In the genomic region with DNA sequence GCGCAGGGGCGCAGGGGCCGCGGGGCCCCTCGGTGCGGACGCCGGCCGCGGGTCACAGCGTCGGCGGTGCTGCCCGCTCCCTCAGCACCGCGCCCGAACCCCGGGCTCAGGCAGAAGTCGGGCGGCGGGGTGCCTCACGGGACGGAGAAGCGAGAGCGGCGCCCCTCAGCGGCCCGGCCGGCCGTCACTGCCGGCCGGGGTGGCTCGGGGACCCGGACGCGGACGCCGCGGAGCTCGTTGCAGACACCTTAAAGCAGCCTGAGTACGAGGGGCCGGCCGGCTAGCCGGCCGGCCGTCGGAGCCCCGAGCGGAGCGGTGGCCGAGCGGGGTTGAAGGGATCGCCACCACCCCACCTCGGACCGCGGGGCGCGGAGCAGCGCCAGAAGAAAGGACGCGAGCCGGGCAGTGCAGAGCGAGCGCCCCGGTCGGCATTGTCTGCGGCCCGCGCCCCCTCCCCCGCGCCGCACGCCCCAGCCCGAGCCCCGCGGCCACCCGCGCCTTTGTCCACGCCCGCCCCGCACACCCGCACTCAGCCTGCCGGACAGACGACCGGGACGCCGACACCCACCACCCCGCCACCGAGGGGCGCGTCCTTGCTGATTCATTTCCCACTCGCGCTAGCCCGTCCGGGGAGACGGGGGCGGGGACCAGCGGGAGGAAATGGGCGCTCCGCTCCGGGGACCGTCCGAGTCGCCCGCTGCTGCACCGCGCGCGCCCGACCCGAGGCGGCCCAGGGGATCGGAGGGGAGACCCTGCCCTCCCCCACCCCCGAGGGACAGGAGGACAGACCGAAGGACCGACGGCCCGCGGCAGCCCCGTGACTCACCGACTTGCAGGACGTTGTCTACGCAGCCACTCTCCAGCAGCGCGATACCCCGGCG, we compare ENCODE assay signal across 8 mouse cellular contexts.
DNase-seq lines count a peak whose midpoint lies in the region; ATAC-seq and TF ChIP-seq lines count a peak whose summit lies in the region.

No protein-coding gene starts in this region.

- ATAC-seq in CD4-positive, CD25-positive, alpha-beta regulatory T cell, adult 4 months: no peak
- peak; percentile 7; the same call in 1 of the 2 replicates for ATAC-seq in embryonic facial prominence, embryonic 11.5 days (replicated peaks; ENCODE audit: insufficient number of reproducible peaks, low FRiP score, low TSS enrichment, low read depth)
- 0 out of 2 replicates have a peak, but pooled peaks have one; percentile 0 for ATAC-seq in kidney, embryonic 14.5 days (ENCODE audit: low FRiP score, low TSS enrichment)
- no peak for ATAC-seq in liver, embryonic 12.5 days

- no peak for TF ChIP-seq POLR2A in testis, adult 2 months (IDR thresholded peaks at IDR 0.05; ENCODE audit: control insufficient read depth, low read depth, low read length)

- H3K4me1 ChIP-seq in embryonic facial prominence, embryonic 11.5 days (ENCODE audit: control insufficient read depth, insufficient read depth, low read length): no peaks in the 10 kb centered on the region; the same call in 1 of the 2 replicates
- peaks cover 26% of the 10 kb centered on the region for H3K4me1 ChIP-seq in kidney, embryonic 14.5 days (ENCODE audit: control insufficient read depth, insufficient read depth, low read length)
- peaks cover 45% of the 10 kb centered on the region for H3K4me1 ChIP-seq in liver, embryonic 12.5 days
- H3K4me1 ChIP-seq in testis, adult 2 months (ENCODE audit: control insufficient read depth, insufficient read depth, low read length): peaks cover 11% of the 10 kb centered on the region

- WGBS in embryonic facial prominence, embryonic 11.5 days: under 1% methylated on average over 81 of the region's 127 CpGs
- under 1% methylated on average over 82 of the region's 127 CpGs for WGBS in kidney, embryonic 14.5 days
- 2% methylated on average over 103 of the region's 127 CpGs for WGBS in liver, embryonic 12.5 days (ENCODE audit: insufficient replicate concordance)

- DNase-seq in CD4-positive, CD25-positive, alpha-beta regulatory T cell, adult 2 months (ENCODE audit: low read depth, low spot score): peak; percentile 65
- peak; percentile 63 for DNase-seq in embryonic facial prominence, embryonic 11.5 days (ENCODE audit: low spot score)
- DNase-seq in heart, adult 9 months (ENCODE audit: low spot score in 2 of 2): peak; percentile 64
- DNase-seq in neural tube, embryonic 10.5 days (ENCODE audit: extremely low spot score, low spot score): peak; percentile 81

- H3K4me3 ChIP-seq in embryonic facial prominence, embryonic 11.5 days (ENCODE audit: low read depth, low read length): peak overlapping the region; percentile 82
- peak overlapping the region; percentile 94 for H3K4me3 ChIP-seq in kidney, embryonic 14.5 days (ENCODE audit: low read length)
- H3K4me3 ChIP-seq in liver, embryonic 12.5 days: peak overlapping the region; percentile 68
- H3K4me3 ChIP-seq in testis, adult 2 months (ENCODE audit: control insufficient read depth, low read depth, low read length): peak overlapping the region; percentile 99

- H3K27me3 ChIP-seq in embryonic facial prominence, embryonic 11.5 days (ENCODE audit: control insufficient read depth, insufficient read depth, low read length): no peaks in the 10 kb centered on the region
- no peaks in the 10 kb centered on the region for H3K27me3 ChIP-seq in kidney, embryonic 14.5 days (ENCODE audit: control insufficient read depth, insufficient read depth, low read length)
- H3K27me3 ChIP-seq in liver, embryonic 12.5 days (replicated peaks): peaks cover 83% of the 10 kb centered on the region
- H3K27me3 ChIP-seq in testis, adult 2 months (ENCODE audit: control insufficient read depth, insufficient read depth, low read length): no peaks in the 10 kb centered on the region; the same call in 1 of the 2 replicates

- H3K9me3 ChIP-seq in embryonic facial prominence, embryonic 11.5 days (replicated peaks; ENCODE audit: control insufficient read depth, low read length): no peaks in the 10 kb centered on the region
- no peaks in the 10 kb centered on the region for H3K9me3 ChIP-seq in kidney, embryonic 14.5 days (ENCODE audit: control insufficient read depth, low read length)
- H3K9me3 ChIP-seq in liver, embryonic 12.5 days (replicated peaks): no peaks in the 10 kb centered on the region

- no peaks in the 10 kb centered on the region for H3K36me3 ChIP-seq in embryonic facial prominence, embryonic 11.5 days (replicated peaks; ENCODE audit: control insufficient read depth, insufficient read depth, low read depth, low read length)
- H3K36me3 ChIP-seq in kidney, embryonic 14.5 days (ENCODE audit: control insufficient read depth, insufficient read depth, low read length): no peaks in the 10 kb centered on the region
- no peaks in the 10 kb centered on the region for H3K36me3 ChIP-seq in liver, embryonic 12.5 days
- H3K36me3 ChIP-seq in testis, adult 2 months (ENCODE audit: control insufficient read depth, insufficient read depth, low read length): no peaks in the 10 kb centered on the region

- H3K4me2 ChIP-seq in embryonic facial prominence, embryonic 11.5 days (ENCODE audit: low read depth, low read length): peak overlapping the region; percentile 51
- peak overlapping the region; percentile 81 for H3K4me2 ChIP-seq in kidney, embryonic 14.5 days (replicated peaks; ENCODE audit: low read depth, low read length)
- peak overlapping the region; percentile 97 for H3K4me2 ChIP-seq in liver, embryonic 12.5 days

- no peak for TF ChIP-seq CTCF in testis, adult 2 months (IDR thresholded peaks at IDR 0.05; ENCODE audit: control insufficient read depth, insufficient read depth, insufficient replicate concordance, low read depth, low read length)

- peak overlapping the region; percentile 83 for H3K27ac ChIP-seq in embryonic facial prominence, embryonic 11.5 days (replicated peaks; ENCODE audit: low read depth, low read length)
- H3K27ac ChIP-seq in kidney, embryonic 14.5 days (ENCODE audit: low read depth, low read length): peak overlapping the region; percentile 76
- H3K27ac ChIP-seq in liver, embryonic 12.5 days: peak overlapping the region; percentile 25; the same call in 1 of the 2 replicates
- peak overlapping the region; percentile 22; the same call in 1 of the 2 replicates for H3K27ac ChIP-seq in testis, adult 2 months (ENCODE audit: control insufficient read depth, insufficient read depth, low read depth, low read length)

- peak overlapping the region; percentile 94 for H3K9ac ChIP-seq in embryonic facial prominence, embryonic 11.5 days (replicated peaks; ENCODE audit: low read length)
- H3K9ac ChIP-seq in kidney, embryonic 14.5 days (ENCODE audit: low read depth, low read length): peak overlapping the region; percentile 97
- peak overlapping the region; percentile 63 for H3K9ac ChIP-seq in liver, embryonic 12.5 days

Comparison
In these comparisons a context has a peak if more than half of its experiments do, and no peak if none do; other contexts are left out.
1. ATAC-seq: peak in embryonic facial prominence, embryonic 11.5 days (single experiment) and kidney, embryonic 14.5 days (single experiment); none in CD4-positive, CD25-positive, alpha-beta regulatory T cell, adult 4 months (single experiment) and liver, embryonic 12.5 days (single experiment).
2. H3K27ac ChIP-seq: peak in every context shown above with its lines; median percentile 83 in embryonic facial prominence, embryonic 11.5 days; 76 in kidney, embryonic 14.5 days; 25 in liver, embryonic 12.5 days; 22 in testis, adult 2 months.
3. Peak in every context shown above with its lines, with median percentiles within 50 percentile points of each other: DNase-seq, H3K4me2 ChIP-seq, H3K4me3 ChIP-seq and H3K9ac ChIP-seq.